Mouse (Mus musculus) myocyte (in vitro differentiated cells): ENCODE data around the gene Wdfy4. TPM values are rescaled to one million over a fixed set of nuclear protein-coding genes. Genes with fewer than 3 reads are reported as not detected.

Experiments used
- H3K27me3 ChIP-seq: one replicate; pipeline ENCODE4 v1.6.1; 2011; ENCODE audit not compliant: control insufficient read depth, insufficient read depth, insufficient read length
- H3K36me3 ChIP-seq: one replicate; pipeline ENCODE4 v1.6.1; 2011; ENCODE audit not compliant: control insufficient read depth, insufficient read depth
- H3K4me2 ChIP-seq: one replicate; pipeline ENCODE4 v1.6.1; 2011; ENCODE audit warnings: low read depth, control low read depth
- H3K4me3 ChIP-seq: one replicate; pipeline ENCODE4 v1.5.1; 2011; ENCODE audit warnings: mild to moderate bottlenecking, control low read depth, moderate library complexity
- H3K79me2 ChIP-seq: one replicate; pipeline ENCODE4 v1.6.1; 2011; ENCODE audit not compliant: control insufficient read depth, insufficient read depth
- H3ac ChIP-seq: one replicate; pipeline ENCODE4 v1.6.1; 2011; ENCODE audit not compliant: control insufficient read depth, insufficient read length
- CEBPB ChIP-seq: IDR thresholded peaks from 2 replicates; pipeline ENCODE4 v1.6.1; 2011; ENCODE audit warnings: mild to moderate bottlenecking, moderate library complexity; ENCODE audit not compliant: poor library complexity, insufficient read depth, severe bottlenecking
- E2F4 ChIP-seq: IDR thresholded peaks from one replicate; pipeline ENCODE4 v1.6.1; 2011; ENCODE audit warnings: mild to moderate bottlenecking, control low read depth, moderate library complexity; ENCODE audit not compliant: insufficient read depth
- MAX ChIP-seq: IDR thresholded peaks from one replicate; pipeline ENCODE4 v1.6.1; 2011; ENCODE audit warnings: low read depth, mild to moderate bottlenecking, control low read depth
- MYOD1 ChIP-seq, 3 experiments: IDR thresholded peaks; one replicate each; pipeline ENCODE4 v1.6.1; 2011; ENCODE audit warnings: control low read depth in 2 of 3, low read depth in 2 of 3, mild to moderate bottlenecking in 2 of 3, moderate library complexity in 1 of 3; ENCODE audit not compliant: insufficient read length in 2 of 3, control insufficient read depth in 1 of 3
- MYOG ChIP-seq, 3 experiments: IDR thresholded peaks; one replicate each; pipeline ENCODE4 v1.6.1; 2011; ENCODE audit warnings: control low read depth in 2 of 3, low read depth in 2 of 3, mild to moderate bottlenecking in 2 of 3; ENCODE audit not compliant: insufficient read length in 2 of 3, control insufficient read depth in 1 of 3, insufficient read depth in 1 of 3
- POLR2A ChIP-seq: IDR thresholded peaks from one replicate; pipeline ENCODE4 v1.6.1; 2011; ENCODE audit warnings: low read depth, mild to moderate bottlenecking, control low read depth, moderate library complexity; ENCODE audit not compliant: insufficient read length
- POLR2AphosphoS2 ChIP-seq: IDR thresholded peaks from one replicate; pipeline ENCODE4 v1.6.1; 2011; ENCODE audit warnings: low read depth, control low read depth; ENCODE audit not compliant: insufficient read length
- REST ChIP-seq: IDR thresholded peaks from one replicate; pipeline ENCODE4 v1.6.1; 2011; ENCODE audit warnings: mild to moderate bottlenecking, control low read depth, moderate library complexity; ENCODE audit not compliant: insufficient read depth, insufficient read length
- SRF ChIP-seq: IDR thresholded peaks from one replicate; pipeline ENCODE4 v1.6.1; 2011; ENCODE audit warnings: low read depth; ENCODE audit not compliant: control insufficient read depth, insufficient read length
- TCF12 ChIP-seq: IDR thresholded peaks from one replicate; pipeline ENCODE4 v1.6.1; 2011; ENCODE audit warnings: mild to moderate bottlenecking, control low read depth; ENCODE audit not compliant: poor library complexity, insufficient read depth, severe bottlenecking
- TCF3 ChIP-seq: IDR thresholded peaks from one replicate; pipeline ENCODE4 v1.6.1; 2011; ENCODE audit warnings: low read depth, control low read depth; ENCODE audit not compliant: insufficient read length
- USF1 ChIP-seq: IDR thresholded peaks from one replicate; pipeline ENCODE4 v1.6.1; 2011; ENCODE audit warnings: low read depth, mild to moderate bottlenecking, control low read depth, moderate library complexity
- polyA plus RNA-seq: library from polyadenylated mRNA; unstranded; fragments of >200 nt; fragmentation: generic; extraction: Trizol; gene quantifications from one replicate; pipeline ENCODE4 v1.2.1, GENCODE M21; 2012; ENCODE audit warnings: missing spikeins

The Wdfy4 gene
- polyA plus RNA-seq, 1 experiment = 0.04 TPM

DNA sequence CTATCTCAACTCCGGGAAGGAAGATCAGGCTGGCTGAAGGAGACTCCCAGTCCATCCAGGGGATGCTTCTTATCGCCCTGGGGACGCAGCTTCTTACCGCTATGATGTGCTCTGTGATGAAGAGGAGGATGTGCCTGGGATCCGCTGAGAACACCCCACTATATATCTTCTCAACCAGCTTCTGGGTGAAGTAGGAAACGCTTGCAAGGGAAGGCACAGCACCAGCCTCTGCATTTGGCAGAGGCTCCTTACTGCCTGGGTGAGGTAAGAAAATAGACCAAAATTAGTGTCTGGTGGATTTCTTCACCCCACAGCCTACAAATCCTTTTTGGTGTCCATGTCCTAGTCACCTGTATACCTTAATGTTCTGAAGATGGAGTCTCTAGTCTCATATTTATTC is 107.2 kb downstream of the Wdfy4 start:
- Histone ChIP-seq H3K36me3 (no peaks in the 10 kb centered on the region), H3K27me3 (peaks cover 35% of the 10 kb centered on the region), H3K4me3 (no peak overlapping the region), H3K79me2 (no peaks in the 10 kb centered on the region), H3K4me2 (no peak overlapping the region), H3ac (no peak overlapping the region)
- TF ChIP-seq E2F4 = no peak
- TF ChIP-seq POLR2AphosphoS2 = no peak
- TF ChIP-seq SRF = no peak
- no peak for TF ChIP-seq POLR2A
- TF ChIP-seq CEBPB = no peak
- no peak for TF ChIP-seq USF1
- no peak for TF ChIP-seq MYOD1 (IDR thresholded peaks at IDR 0.05; ENCODE audit: control insufficient read depth in 1 of 3, insufficient read length in 2 of 3, low read depth in 2 of 3)
- no peak for TF ChIP-seq TCF3
- no peak for TF ChIP-seq MYOG (IDR thresholded peaks at IDR 0.05; ENCODE audit: control insufficient read depth in 1 of 3, insufficient read depth in 1 of 3, insufficient read length in 2 of 3, low read depth in 2 of 3)
- no peak for TF ChIP-seq REST
- no peak for TF ChIP-seq MAX
- TF ChIP-seq TCF12 = no peak

DNA sequence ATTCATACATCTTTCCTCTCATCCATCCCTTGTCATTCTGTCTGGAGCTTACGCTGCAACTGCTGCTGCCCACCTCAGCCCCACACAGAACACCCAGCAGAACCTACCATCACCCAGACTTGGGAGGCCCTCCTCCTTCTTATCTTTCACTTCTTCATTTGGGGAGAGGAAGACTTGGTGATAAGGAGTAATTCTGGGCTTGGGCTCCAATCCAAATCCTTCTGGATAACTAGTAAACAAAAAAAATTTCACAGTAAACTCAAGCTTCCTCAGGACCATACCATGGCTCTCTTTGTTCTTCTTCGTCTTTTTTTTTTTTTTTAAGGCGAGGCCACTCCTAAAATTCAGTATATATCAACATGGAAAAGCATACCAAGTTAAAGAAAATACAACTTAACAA is 112.0 kb downstream of the Wdfy4 start:
- H3K79me2 ChIP-seq = no peaks in the 10 kb centered on the region
- no peak overlapping the region for H3ac ChIP-seq
- no peak for TF ChIP-seq MAX
- TF ChIP-seq POLR2AphosphoS2 = no peak
- TF ChIP-seq MYOG (IDR thresholded peaks at IDR 0.05; ENCODE audit: control insufficient read depth in 1 of 3, insufficient read depth in 1 of 3, insufficient read length in 2 of 3, low read depth in 2 of 3) = no peak
- no peak for TF ChIP-seq POLR2A
- no peak for TF ChIP-seq USF1
- no peak for TF ChIP-seq TCF3
- TF ChIP-seq REST = no peak
- H3K36me3 ChIP-seq = no peaks in the 10 kb centered on the region
- no peak overlapping the region for H3K4me2 ChIP-seq
- no peak overlapping the region for H3K4me3 ChIP-seq
- peaks cover 9% of the 10 kb centered on the region for H3K27me3 ChIP-seq

- H3K4me3 ChIP-seq = no peak overlapping the region
- no peak overlapping the region for H3ac ChIP-seq
- H3K4me2 ChIP-seq = no peak overlapping the region
- no peak for TF ChIP-seq E2F4
- TF ChIP-seq MYOG (IDR thresholded peaks at IDR 0.05; ENCODE audit: control insufficient read depth in 1 of 3, insufficient read depth in 1 of 3, insufficient read length in 2 of 3, low read depth in 2 of 3) = no peak
- TF ChIP-seq USF1 = no peak
- TF ChIP-seq CEBPB = no peak
- no peak for TF ChIP-seq SRF
- no peak for TF ChIP-seq TCF12
- TF ChIP-seq TCF3 = no peak
- no peak for TF ChIP-seq MAX
- no peak for TF ChIP-seq POLR2AphosphoS2
- TF ChIP-seq REST = no peak
- no peak for TF ChIP-seq MYOD1 (IDR thresholded peaks at IDR 0.05; ENCODE audit: control insufficient read depth in 1 of 3, insufficient read length in 2 of 3, low read depth in 2 of 3)
- no peak for TF ChIP-seq POLR2A
- H3K79me2 ChIP-seq = no peaks in the 10 kb centered on the region
- H3K36me3 ChIP-seq = no peaks in the 10 kb centered on the region
- H3K27me3 ChIP-seq = peaks cover 14% of the 10 kb centered on the region
Observed at GRCm38 (mm10) chr14:33072351-33072750, 113.0 kb downstream of the Wdfy4 start.

- H3K79me2 ChIP-seq = no peaks in the 10 kb centered on the region
- H3K36me3 ChIP-seq = no peaks in the 10 kb centered on the region
- no peak for TF ChIP-seq POLR2AphosphoS2
- peaks cover 14% of the 10 kb centered on the region for H3K27me3 ChIP-seq
- H3K4me3 ChIP-seq = no peak overlapping the region
- no peak overlapping the region for H3K4me2 ChIP-seq
- no peak overlapping the region for H3ac ChIP-seq
Observed at GRCm38 (mm10) chr14:33067676-33068075, 117.6 kb downstream of the Wdfy4 start.

- Histone ChIP-seq H3K79me2 (no peaks in the 10 kb centered on the region), H3K27me3 (peaks cover 21% of the 10 kb centered on the region)
Observed at GRCm38 (mm10) chr14:33062996-33063395, 122.3 kb downstream of the Wdfy4 start.

More at GRCm38 (mm10) chr14:33062996-33063395, 122.3 kb downstream of the Wdfy4 start:
- Histone ChIP-seq H3ac (no peak overlapping the region), H3K4me2 (no peak overlapping the region), H3K36me3 (no peaks in the 10 kb centered on the region), H3K4me3 (no peak overlapping the region)
- TF ChIP-seq TCF12 = no peak
- TF ChIP-seq REST = no peak
- no peak for TF ChIP-seq E2F4
- TF ChIP-seq SRF = no peak
- TF ChIP-seq MAX = no peak
- TF ChIP-seq MYOD1 (IDR thresholded peaks at IDR 0.05; ENCODE audit: control insufficient read depth in 1 of 3, insufficient read length in 2 of 3, low read depth in 2 of 3) = no peak
- no peak for TF ChIP-seq CEBPB
- no peak for TF ChIP-seq POLR2AphosphoS2
- TF ChIP-seq TCF3 = no peak
- TF ChIP-seq MYOG (IDR thresholded peaks at IDR 0.05; ENCODE audit: control insufficient read depth in 1 of 3, insufficient read depth in 1 of 3, insufficient read length in 2 of 3, low read depth in 2 of 3) = no peak
- TF ChIP-seq USF1 = no peak
- TF ChIP-seq POLR2A = no peak
